Mouse (Mus musculus) stomach, embryonic 16.5 days (tissue): ENCODE results near the gene Ylpm1. TPM values are rescaled to one million over a fixed set of nuclear protein-coding genes. Genes with fewer than 3 reads are reported as not detected.

Experiments used
- ATAC-seq: fragments of 200-750 bp; cut with Nextera tagmentation; 2 replicates; pipeline ENCODE4 v1.8.0; 2017; ENCODE audit warnings: moderate number of reproducible peaks, moderate TSS enrichment; ENCODE audit not compliant: insufficient read depth, low FRiP score
- H3K27ac ChIP-seq: fragments of 300-500 bp; sonication (generic); 2 replicates; pipeline ENCODE4 v1.5.1; 2014; ENCODE audit warnings: low read length
- H3K27me3 ChIP-seq: fragments of 300-500 bp; sonication (generic); 2 replicates; pipeline ENCODE4 v1.6.1; 2014; ENCODE audit warnings: low read length, control low read depth, mixed read lengths; ENCODE audit not compliant: control insufficient read depth, insufficient read depth
- H3K36me3 ChIP-seq: fragments of 300-500 bp; sonication (generic); 2 replicates; pipeline ENCODE4 v1.6.1; 2014; ENCODE audit warnings: low read length; ENCODE audit not compliant: control insufficient read depth, insufficient read depth
- H3K4me1 ChIP-seq: fragments of 300-500 bp; sonication (generic); 2 replicates; pipeline ENCODE4 v1.6.1; 2014; ENCODE audit warnings: low read length, control low read depth, mixed read lengths; ENCODE audit not compliant: control insufficient read depth, insufficient read depth
- H3K4me2 ChIP-seq: fragments of 300-500 bp; sonication (generic); 2 replicates; pipeline ENCODE4 v1.6.1; 2014; ENCODE audit warnings: low read depth, low read length, mixed read lengths
- H3K4me3 ChIP-seq: fragments of 300-500 bp; sonication (generic); replicated peaks from 2 replicates; pipeline ENCODE4 v1.5.1; 2014; ENCODE audit warnings: mild to moderate bottlenecking, low read length
- H3K9ac ChIP-seq: fragments of 300-500 bp; sonication (generic); 2 replicates; pipeline ENCODE4 v1.6.1; 2014; ENCODE audit warnings: low read length
- H3K9me3 ChIP-seq: fragments of 300-500 bp; sonication (generic); replicated peaks from 2 replicates; pipeline ENCODE4 v1.6.1; 2016; ENCODE audit warnings: low read length, control low read depth; ENCODE audit not compliant: control insufficient read depth
- WGBS: fragments of 180-500 bp; shearing (Covaris S2); extraction: QIAGEN DNeasy Blood & Tissue Kit; methylation state at CpG from one replicate; pipeline ENCODE4 v1.1.7; 2014; 5-methylcytosine and 5-hydroxymethylcytosine counted together
- polyA plus RNA-seq: library from polyadenylated mRNA; unstranded; fragments of >200 nt; fragmentation: Nextera tagmentation; extraction: Ambion mirVana; gene quantifications from 2 replicates; pipeline ENCODE4 v1.2.1, GENCODE M21; 2015

The Ylpm1 gene
- polyA plus RNA-seq, 1 experiment from 2014 or later = 22.3 TPM

- Histone ChIP-seq H3K4me1 (0 out of 2 replicates have a peak, but pooled peaks cover 4% of the 10 kb centered on the region), H3K4me3 (no peak overlapping the region), H3K9ac (no peak overlapping the region), H3K36me3 (no peaks in the 10 kb centered on the region), H3K27me3 (no peaks in the 10 kb centered on the region), H3K4me2 (no peak overlapping the region), H3K27ac (no peak overlapping the region), H3K9me3 (no peaks in the 10 kb centered on the region)
- WGBS = 77% methylated on average over 10 of the region's 10 CpGs
- ATAC-seq = no peak
These were observed 98.6 kb downstream of the Ylpm1 start for GRCm38 (mm10) chr12:85094706-85095105.

- Histone ChIP-seq H3K9ac (no peak overlapping the region), H3K4me3 (no peak overlapping the region), H3K9me3 (no peaks in the 10 kb centered on the region), H3K4me2 (no peak overlapping the region), H3K36me3 (no peaks in the 10 kb centered on the region), H3K27me3 (no peaks in the 10 kb centered on the region), H3K4me1 (0 out of 2 replicates have a peak, but pooled peaks cover 4% of the 10 kb centered on the region), H3K27ac (no peak overlapping the region)
- WGBS = 83% methylated on average over 11 of the region's 11 CpGs
- ATAC-seq = no peak
These were observed 99.0 kb downstream of the Ylpm1 start for GRCm38 (mm10) chr12:85095146-85095545.

- no peak overlapping the region for H3K27ac ChIP-seq
- H3K9ac ChIP-seq = no peak overlapping the region
- no peaks in the 10 kb centered on the region for H3K9me3 ChIP-seq
- H3K4me2 ChIP-seq = no peak overlapping the region
- H3K4me3 ChIP-seq = no peak overlapping the region
- ATAC-seq = no peak
- no peaks in the 10 kb centered on the region for H3K36me3 ChIP-seq
- WGBS = 83% methylated on average over 7 of the region's 7 CpGs
- no peaks in the 10 kb centered on the region for H3K27me3 ChIP-seq
- 0 out of 2 replicates have a peak, but pooled peaks cover 4% of the 10 kb centered on the region for H3K4me1 ChIP-seq
These were observed 99.7 kb downstream of the Ylpm1 start for GRCm38 (mm10) chr12:85095859-85096258.

GRCm38 (mm10) chr12:85101001-85101400 lies 104.9 kb downstream of the Ylpm1 start:
- Histone ChIP-seq H3K27ac (no peak overlapping the region), H3K4me1 (no peaks in the 10 kb centered on the region), H3K9me3 (no peaks in the 10 kb centered on the region), H3K27me3 (no peaks in the 10 kb centered on the region), H3K4me2 (no peak overlapping the region), H3K36me3 (no peaks in the 10 kb centered on the region), H3K9ac (no peak overlapping the region), H3K4me3 (no peak overlapping the region)
- no peak for ATAC-seq
- WGBS = 60% methylated on average over 14 of the region's 14 CpGs

GRCm38 (mm10) chr12:85101521-85102106 lies 105.5 kb downstream of the Ylpm1 start:
- Histone ChIP-seq H3K9ac (no peak overlapping the region), H3K27ac (no peak overlapping the region), H3K9me3 (no peaks in the 10 kb centered on the region), H3K36me3 (no peaks in the 10 kb centered on the region), H3K4me1 (no peaks in the 10 kb centered on the region), H3K4me2 (no peak overlapping the region), H3K27me3 (no peaks in the 10 kb centered on the region), H3K4me3 (no peak overlapping the region)
- no peak for ATAC-seq
- 75% methylated on average over 5 of the region's 5 CpGs for WGBS

- no peak overlapping the region for H3K9ac ChIP-seq
- 59% methylated on average over 8 of the region's 8 CpGs for WGBS
- no peak overlapping the region for H3K27ac ChIP-seq
- ATAC-seq = no peak
- H3K27me3 ChIP-seq = no peaks in the 10 kb centered on the region
- H3K9me3 ChIP-seq = no peaks in the 10 kb centered on the region
- no peak overlapping the region for H3K4me3 ChIP-seq
- H3K36me3 ChIP-seq = no peaks in the 10 kb centered on the region
- H3K4me2 ChIP-seq = no peak overlapping the region
- no peaks in the 10 kb centered on the region for H3K4me1 ChIP-seq
These were observed 107.0 kb downstream of the Ylpm1 start for GRCm38 (mm10) chr12:85103096-85103495.

GRCm38 (mm10) chr12:85104789-85105188 lies 108.7 kb downstream of the Ylpm1 start:
- Histone ChIP-seq H3K27ac (no peak overlapping the region), H3K27me3 (no peaks in the 10 kb centered on the region), H3K9ac (no peak overlapping the region), H3K9me3 (no peaks in the 10 kb centered on the region), H3K4me1 (peaks cover 4% of the 10 kb centered on the region), H3K4me2 (no peak overlapping the region), H3K4me3 (no peak overlapping the region), H3K36me3 (no peaks in the 10 kb centered on the region)
- no peak for ATAC-seq
- whole genome bisulfite sequencing = 89% methylated on average over 8 of the region's 8 CpGs

- Histone ChIP-seq H3K9me3 (no peaks in the 10 kb centered on the region), H3K27me3 (no peaks in the 10 kb centered on the region), H3K36me3 (no peaks in the 10 kb centered on the region), H3K9ac (no peak overlapping the region; the same call in 1 of the 2 replicates), H3K4me1 (peaks cover 7% of the 10 kb centered on the region), H3K4me3 (no peak overlapping the region), H3K4me2 (no peak overlapping the region), H3K27ac (no peak overlapping the region)
- whole genome bisulfite sequencing = 13% methylated on average over 8 of the region's 8 CpGs
- no peak for ATAC-seq
These were observed 110.2 kb downstream of the Ylpm1 start for GRCm38 (mm10) chr12:85106292-85106691.

- Histone ChIP-seq H3K4me2 (no peak overlapping the region), H3K9ac (no peak overlapping the region), H3K4me3 (no peak overlapping the region), H3K9me3 (no peaks in the 10 kb centered on the region), H3K27ac (no peak overlapping the region), H3K36me3 (no peaks in the 10 kb centered on the region), H3K4me1 (peaks cover 28% of the 10 kb centered on the region), H3K27me3 (no peaks in the 10 kb centered on the region)
- 66% methylated on average over 3 of the region's 3 CpGs for WGBS
- no peak for ATAC-seq
These were observed 112.5 kb downstream of the Ylpm1 start for GRCm38 (mm10) chr12:85108643-85109042.
